Mouse (Mus musculus) WW6 (cell line): ENCODE results near the gene Gm5788.
"Not testable (repeated sequence)": the region's sequence is repeated elsewhere in the genome, so short reads cannot be mapped to it uniquely, and the experiment has no call there.

Experiments used
- DNase-seq: peaks from one replicate; pipeline ENCODE4 v3.0.0-alpha.2; 2013; ENCODE audit warnings: low read depth, low spot score

Gm5788 gene

DNA sequence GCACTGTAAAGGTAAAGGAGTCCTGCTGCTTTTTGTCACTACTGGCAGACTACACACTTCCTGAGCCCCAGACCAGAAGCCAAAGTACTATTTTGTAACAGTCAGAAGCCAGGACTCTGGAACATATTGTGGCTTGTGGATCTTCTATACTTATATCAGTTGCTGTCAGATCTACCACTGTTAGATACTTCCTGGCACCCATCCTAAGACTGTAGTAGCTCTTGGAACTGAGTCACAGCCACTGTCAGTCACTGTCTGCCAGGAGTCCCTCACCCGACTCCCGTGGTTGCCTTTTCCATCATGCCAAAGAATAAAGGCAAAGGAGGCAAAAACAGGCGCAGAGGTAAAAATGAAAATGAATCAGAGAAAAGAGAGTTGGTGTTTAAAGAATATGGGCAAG is at the start of gene Gm5788:
Gm5788 (plus strand) TSS at position 301 of the 400 bp plus-strand sequence.
- DNase-seq: not testable (repeated sequence)

DNA sequence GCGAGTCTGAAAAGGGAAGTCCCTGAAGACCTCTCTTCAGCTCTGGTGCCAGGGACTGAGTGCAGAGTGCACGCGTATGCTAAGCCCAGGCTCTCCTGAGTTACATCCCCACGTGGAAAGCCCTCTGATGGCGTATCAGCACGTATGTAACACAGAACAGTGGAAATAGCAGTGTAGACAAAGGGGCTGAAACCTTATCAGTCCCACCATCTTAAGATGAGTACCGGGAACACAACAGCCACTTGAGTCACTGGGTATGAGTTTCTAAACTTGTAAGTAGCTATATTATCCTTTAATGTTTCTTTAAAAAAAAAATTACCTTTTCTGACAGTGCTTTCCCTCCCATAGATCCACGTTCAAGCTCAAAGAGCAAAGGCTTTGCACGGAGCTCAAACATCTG is 45.1 kb upstream of the Gm5788 start:
- no peak for DNase-seq

DNA sequence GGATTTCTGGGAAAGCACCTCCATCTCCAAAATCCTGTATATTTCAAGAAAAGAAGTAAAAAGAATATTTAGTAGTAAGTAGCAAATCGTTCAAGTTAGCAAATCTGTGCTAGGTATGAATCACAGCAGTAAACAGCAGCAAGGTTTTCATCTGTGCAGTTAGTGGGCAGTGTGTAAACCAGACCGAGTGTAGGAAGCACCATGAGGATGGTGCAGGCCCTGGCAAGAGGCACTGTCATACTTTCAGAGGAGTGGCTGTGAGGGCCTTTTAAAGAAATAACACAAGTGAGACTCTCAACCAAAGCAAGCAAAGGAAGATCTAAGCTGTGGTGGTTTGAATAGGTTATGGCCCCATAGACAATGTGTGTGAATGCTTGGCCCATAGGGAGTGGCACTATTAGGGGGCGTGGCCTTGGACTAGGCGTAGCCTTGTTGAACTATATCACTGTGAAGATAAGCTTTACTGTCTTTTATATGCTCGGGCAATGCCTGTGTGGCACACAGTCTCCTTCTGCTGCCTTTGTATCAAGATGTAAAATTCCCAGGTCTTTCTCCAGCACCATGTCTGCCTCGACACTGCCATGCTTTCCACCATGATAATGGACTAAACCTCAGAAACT is 29.7 kb upstream of the Gm5788 start:
- no peak for DNase-seq

DNA sequence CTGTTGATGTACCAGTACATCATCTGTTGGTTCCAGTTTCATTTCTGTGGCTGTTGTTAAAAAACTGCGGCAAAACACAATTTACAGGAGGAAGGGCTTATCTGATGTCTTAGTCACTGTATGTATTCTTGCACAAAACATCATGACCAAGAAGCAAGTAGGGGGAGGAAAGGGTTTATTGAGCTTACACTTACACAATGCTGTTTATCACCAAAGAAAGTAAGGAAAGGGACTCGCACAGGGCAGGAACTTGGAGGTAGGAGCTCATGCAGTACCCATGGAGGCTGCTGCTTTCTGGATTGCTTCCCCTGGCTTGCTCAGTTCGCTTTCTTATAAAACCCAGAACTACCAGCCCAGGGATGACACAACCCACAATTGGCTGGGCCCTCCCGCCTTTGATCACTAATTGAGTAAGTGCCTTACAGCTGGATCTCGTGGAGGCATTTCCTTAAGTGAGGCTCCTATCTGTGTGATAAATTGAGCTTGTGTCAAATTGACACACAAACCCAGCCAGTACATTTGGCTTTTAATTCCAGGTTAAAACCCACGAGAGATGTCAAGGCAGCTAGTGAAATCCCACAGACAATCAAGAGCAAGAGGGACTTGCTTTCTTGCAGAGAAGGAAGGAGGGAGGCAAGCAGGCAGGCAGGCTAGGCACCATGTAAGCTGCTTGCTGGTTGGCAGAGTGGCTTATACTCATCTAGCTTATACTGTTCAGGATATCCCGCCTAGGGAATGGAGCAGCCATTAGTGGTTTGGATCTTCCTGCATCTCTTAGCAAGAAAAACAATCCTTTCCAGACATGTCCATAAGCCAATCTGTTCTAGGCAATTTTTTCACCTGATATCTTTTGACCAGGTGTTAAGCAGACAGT is 24.0 kb upstream of the Gm5788 start:
- DNase-seq: no peak

DNA sequence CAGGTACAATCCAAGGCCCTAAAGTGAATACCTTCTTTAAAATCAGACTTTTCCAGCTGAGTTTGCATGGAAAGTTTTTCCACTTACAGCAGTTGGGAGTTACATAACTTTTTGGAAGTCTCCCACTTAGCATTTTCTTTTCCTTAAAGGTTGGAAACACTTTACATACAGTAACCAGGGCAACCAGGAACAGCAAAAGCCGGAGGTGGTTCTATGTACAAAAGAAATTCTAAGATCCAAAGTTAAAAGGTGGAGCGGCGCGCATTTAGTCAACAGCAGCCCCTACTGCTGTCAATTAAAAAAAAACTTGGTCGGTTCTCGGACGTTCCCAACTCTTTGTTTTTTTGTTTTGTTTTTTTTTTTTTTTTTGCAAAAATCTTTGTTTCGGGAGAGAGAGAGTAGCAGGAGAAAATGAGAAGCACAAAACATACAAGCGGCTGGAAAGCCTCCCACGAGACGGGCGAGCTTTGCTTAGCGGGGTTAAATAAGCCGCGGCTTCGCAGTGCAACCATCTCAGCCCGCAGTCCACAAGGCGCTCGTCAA is 23.0 kb upstream of the Gm5788 start:
- DNase-seq: no peak

DNA sequence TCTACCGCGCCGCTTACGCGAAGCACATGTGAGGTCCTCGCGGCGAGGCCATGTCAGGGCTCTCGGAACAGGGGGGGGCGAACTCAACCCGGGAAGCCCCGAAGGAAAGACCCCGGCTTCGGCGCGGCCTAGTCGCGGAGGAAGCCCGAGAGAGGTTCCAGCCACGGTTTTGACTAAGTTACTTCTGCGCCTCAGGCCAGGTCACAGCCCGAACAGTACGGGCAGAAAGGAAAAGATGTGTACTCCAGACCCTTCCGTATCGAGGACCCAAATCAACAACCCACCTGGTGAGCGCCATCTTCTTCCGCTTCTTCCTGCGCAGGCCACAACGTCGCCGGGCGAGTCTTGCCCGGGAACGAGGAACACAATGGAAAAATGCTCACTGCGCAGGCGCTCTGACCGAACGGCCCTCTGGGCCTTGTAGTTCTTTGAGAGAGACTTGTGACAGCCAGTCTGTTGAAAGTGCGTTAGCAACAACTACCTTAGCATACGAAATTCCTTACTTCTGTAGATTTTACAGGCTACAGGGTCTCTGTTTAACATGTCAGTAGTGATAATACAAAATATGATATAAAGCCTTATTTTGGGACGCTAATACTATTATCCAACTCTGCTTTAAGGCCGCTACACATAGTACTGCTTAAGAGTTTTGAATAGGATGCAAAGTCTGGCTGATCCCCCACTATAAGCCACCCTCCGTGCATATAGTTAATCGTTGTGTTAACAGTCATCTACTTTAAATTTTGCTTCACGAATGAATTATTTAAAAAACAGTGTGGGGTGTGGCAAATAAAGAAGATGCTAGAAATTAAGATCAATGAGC is 22.3 kb upstream of the Gm5788 start, which contains the start of gene Snw1:
Snw1 (minus strand) TSS at position 311 of the 823 bp plus-strand sequence.
- DNase-seq: peak; percentile 84

DNA sequence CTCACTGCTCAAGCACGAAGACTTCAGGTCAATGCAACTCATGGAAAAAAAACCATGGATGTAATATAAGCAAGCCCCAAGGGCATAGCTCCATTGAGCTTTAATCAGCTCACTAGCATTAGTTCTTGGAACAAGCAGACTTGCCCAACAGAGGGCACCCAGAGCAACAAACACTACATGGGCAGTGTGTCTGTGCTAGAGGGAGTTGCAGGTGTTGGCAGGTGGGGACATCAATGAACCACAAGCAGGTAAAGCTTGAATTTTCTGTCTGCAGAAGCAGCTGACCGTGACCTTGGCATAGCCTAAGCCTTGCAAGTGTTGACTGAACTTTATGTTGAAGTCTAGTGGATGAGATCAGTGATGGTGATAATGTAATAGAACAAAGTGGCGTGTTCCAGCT is 19.8 kb upstream of the Gm5788 start:
- DNase-seq: no peak

DNA sequence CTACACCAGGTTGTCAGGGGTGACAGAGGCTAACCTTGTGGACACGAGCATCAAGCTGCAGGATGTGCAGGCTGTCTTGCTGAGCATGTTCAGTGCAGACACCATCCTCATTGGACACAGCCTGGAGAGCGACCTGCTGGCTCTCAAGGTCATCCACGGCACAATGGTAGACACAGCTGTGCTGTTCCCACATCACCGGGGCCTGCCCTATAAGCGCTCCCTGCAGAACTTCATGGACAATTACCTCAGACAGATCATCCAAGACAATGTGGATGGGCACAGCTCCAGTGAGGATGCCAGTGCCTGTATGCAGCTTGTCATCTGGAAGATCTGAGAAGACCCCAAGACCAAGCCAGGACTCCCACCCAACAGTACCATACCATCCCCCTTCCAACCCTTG is 12.0 kb upstream of the Gm5788 start:
- not testable (repeated sequence) for DNase-seq

DNA sequence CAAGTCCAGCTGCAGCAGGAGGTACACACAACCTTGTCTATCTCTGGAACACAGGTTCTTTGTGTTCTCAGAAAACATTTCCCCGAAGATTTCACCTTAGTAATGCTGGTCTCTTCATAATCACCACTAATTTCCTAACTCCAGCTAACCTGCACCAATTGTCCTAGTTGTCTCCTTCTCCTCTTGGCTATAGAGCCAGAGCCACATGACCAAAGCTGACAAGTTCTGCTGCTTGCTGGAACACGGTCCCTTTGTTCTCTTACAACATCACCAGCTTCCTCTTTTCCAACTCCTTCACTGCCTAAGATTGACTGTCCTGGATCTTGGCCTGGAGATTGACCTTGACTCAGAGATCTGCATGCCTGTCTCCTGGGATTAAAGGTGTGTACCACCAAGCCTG is 5.8 kb upstream of the Gm5788 start:
- not testable (repeated sequence) for DNase-seq

DNA sequence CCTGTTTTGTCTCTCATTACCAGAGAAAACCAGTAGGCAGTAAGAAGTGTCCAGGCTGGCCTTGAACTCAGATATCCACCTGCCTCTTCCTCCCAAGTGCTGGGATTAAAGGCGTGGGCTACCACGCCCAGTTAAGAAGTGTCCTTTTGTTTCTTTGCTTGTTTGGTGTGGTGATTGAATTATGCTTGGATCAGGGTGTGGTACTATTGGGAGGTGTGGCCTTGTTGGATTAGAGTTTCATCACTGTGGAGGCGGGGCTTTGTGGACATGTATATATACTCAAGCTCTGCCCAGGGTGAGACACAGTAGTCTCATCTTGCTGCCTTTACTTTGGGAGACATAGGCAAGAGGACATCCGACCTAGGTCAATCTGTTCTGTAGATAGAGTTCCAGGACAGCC is 19.5 kb downstream of the Gm5788 start, which contains the start of gene Gm8300:
Gm8300 (plus strand) TSS at position 301 of the 400 bp plus-strand sequence.
- DNase-seq: not testable (repeated sequence)

DNA sequence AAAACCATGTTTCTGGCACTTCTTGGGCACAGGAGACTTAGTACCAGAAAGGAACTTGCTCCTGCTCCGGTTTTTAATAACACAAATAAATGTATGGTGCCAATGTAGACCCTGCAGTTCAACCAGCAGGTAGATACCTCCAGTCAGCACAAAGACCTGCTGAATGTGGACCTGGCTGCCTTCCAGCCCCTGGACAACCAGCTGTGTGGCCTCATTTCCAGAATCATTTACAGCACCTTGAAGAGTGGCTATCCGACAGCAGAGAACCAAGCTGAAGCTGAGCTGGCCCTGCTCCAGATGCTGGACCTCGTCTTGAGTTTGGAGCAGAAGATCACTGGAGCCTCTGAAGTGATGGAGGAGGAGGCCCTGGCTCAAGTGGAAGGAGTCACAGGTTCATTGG is 25.1 kb downstream of the Gm5788 start:
- DNase-seq: not testable (repeated sequence)

DNA sequence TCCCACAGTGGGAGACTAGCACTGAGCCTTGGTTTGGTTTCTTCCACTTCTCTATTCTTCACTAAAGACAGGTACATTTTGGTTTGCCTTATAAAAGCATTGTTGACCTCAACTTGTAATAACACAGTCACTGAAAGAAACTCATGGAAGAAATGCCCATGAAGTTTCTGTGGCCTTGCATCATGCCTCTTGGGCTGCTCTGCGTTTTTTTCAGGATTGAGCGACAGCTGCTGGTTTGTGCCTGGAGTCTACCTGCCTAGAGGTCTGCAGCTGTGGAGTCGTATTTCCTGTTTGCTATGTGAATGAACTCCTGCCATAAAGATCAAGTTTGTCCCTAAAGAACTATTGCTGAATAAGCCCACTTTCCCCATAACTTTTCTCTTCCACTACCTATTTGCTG is 49.4 kb downstream of the Gm5788 start:
- DNase-seq: no peak
